Mouse (Mus musculus) CD4-positive, CD25-positive, alpha-beta regulatory T cell, adult 4 months (primary cell): ENCODE data around the gene Ccdc184. TPM values are rescaled to one million over a fixed set of nuclear protein-coding genes. Genes with fewer than 3 reads are reported as not detected.
A peak's percentile ranks its signal among the peaks of the same experiment; 100 is the strongest.

Experiments used
- ATAC-seq: one replicate; pipeline ENCODE4 v1.8.0; 2017
- polyA plus RNA-seq, 2 experiments: library from polyadenylated mRNA; unstranded; fragments of 100-300 nt; shearing (Covaris generic); gene quantifications; one replicate each; pipeline ENCODE4 v1.2.1; 2017

Gene Ccdc184
- polyA plus RNA-seq, 2 experiments from 2014 or later: 0.24 to 0.27 TPM

- no peak for ATAC-seq
Measured at GRCm38 (mm10) chr15:98157253-98157652, 9.7 kb upstream of the Ccdc184 start.

GRCm38 (mm10) chr15:98161026-98161805 lies 5.7 kb upstream of the Ccdc184 start:
- ATAC-seq: no peak

- no peak for ATAC-seq
Measured at GRCm38 (mm10) chr15:98162561-98162960, 4.4 kb upstream of the Ccdc184 start.

GRCm38 (mm10) chr15:98165525-98165924 lies 1.4 kb upstream of the Ccdc184 start, which contains the start of gene Asb8:
TSS of gene Asb8 (minus strand) at chr15:98165625.
- ATAC-seq: no peak

- peak; percentile 98 for ATAC-seq
Measured at GRCm38 (mm10) chr15:98167645-98168621, 975 bp downstream of the Ccdc184 start.

- ATAC-seq: no peak
Measured at GRCm38 (mm10) chr15:98168622-98169004, 1.7 kb downstream of the Ccdc184 start.

GRCm38 (mm10) chr15:98170365-98170764 lies 3.4 kb downstream of the Ccdc184 start:
- no peak for ATAC-seq

- no peak for ATAC-seq
Measured at GRCm38 (mm10) chr15:98170917-98171316, 4.0 kb downstream of the Ccdc184 start.

- ATAC-seq: no peak
Measured at GRCm38 (mm10) chr15:98172113-98172512, 5.2 kb downstream of the Ccdc184 start.

GRCm38 (mm10) chr15:98173821-98174220 lies 6.9 kb downstream of the Ccdc184 start:
- peak; percentile 41 for ATAC-seq

- ATAC-seq: no peak
Measured at GRCm38 (mm10) chr15:98177320-98177719, 10.4 kb downstream of the Ccdc184 start.

- no peak for ATAC-seq
Measured at GRCm38 (mm10) chr15:98180567-98181131, 13.7 kb downstream of the Ccdc184 start.

GRCm38 (mm10) chr15:98181132-98181711 lies 14.3 kb downstream of the Ccdc184 start:
- ATAC-seq: peak; percentile 97

- no peak for ATAC-seq
Measured at GRCm38 (mm10) chr15:98181856-98182570, 15.1 kb downstream of the Ccdc184 start.

- ATAC-seq: no peak
Measured at GRCm38 (mm10) chr15:98184456-98184855, 17.5 kb downstream of the Ccdc184 start.

- ATAC-seq: no peak
Measured at GRCm38 (mm10) chr15:98195442-98195841, 28.5 kb downstream of the Ccdc184 start, which contains the start of gene Olfr288. TSS of gene Olfr288 (minus strand) at chr15:98195542.

- ATAC-seq: no peak
Measured at GRCm38 (mm10) chr15:98209676-98210075, 42.7 kb downstream of the Ccdc184 start.

GRCm38 (mm10) chr15:98213336-98213870 lies 46.4 kb downstream of the Ccdc184 start:
- no peak for ATAC-seq

- no peak for ATAC-seq
Measured at GRCm38 (mm10) chr15:98214130-98214529, 47.2 kb downstream of the Ccdc184 start.
